Mouse (Mus musculus) embryonic facial prominence, embryonic 10.5 days (tissue): ENCODE results near the gene Pofut1. TPM values are rescaled to one million over a fixed set of nuclear protein-coding genes. Genes with fewer than 3 reads are reported as not detected.

Source experiments
- DNase-seq: peaks from one replicate; pipeline ENCODE4 v3.0.0-alpha.2; 2017; ENCODE audit warnings: low spot score
- H3K27ac ChIP-seq: fragments of 300-500 bp; sonication (generic); replicated peaks from 2 replicates; pipeline ENCODE4 v1.5.1; 2016; ENCODE audit warnings: mild to moderate bottlenecking
- H3K27me3 ChIP-seq: fragments of 300-500 bp; sonication (generic); replicated peaks from 2 replicates; pipeline ENCODE4 v1.6.1; 2016; ENCODE audit warnings: low read depth, mild to moderate bottlenecking; ENCODE audit not compliant: poor library complexity, severe bottlenecking
- H3K36me3 ChIP-seq: fragments of 300-500 bp; sonication (generic); replicated peaks from 2 replicates; pipeline ENCODE4 v1.6.1; 2016; ENCODE audit warnings: mild to moderate bottlenecking, moderate library complexity
- H3K4me1 ChIP-seq: fragments of 300-500 bp; sonication (generic); 2 replicates; pipeline ENCODE4 v1.6.1; 2016
- H3K4me3 ChIP-seq: fragments of 300-500 bp; sonication (generic); 2 replicates; pipeline ENCODE4 v1.5.1; 2016; ENCODE audit warnings: mild to moderate bottlenecking, moderate library complexity
- H3K9me3 ChIP-seq: fragments of 300-500 bp; sonication (generic); 2 replicates; pipeline ENCODE4 v1.6.1; 2016; ENCODE audit warnings: mild to moderate bottlenecking
- WGBS: fragments of 180-500 bp; shearing (Covaris S2); methylation state at CpG from one replicate; pipeline ENCODE4 v1.1.7; 2016; 5-methylcytosine and 5-hydroxymethylcytosine counted together
- polyA plus RNA-seq: library from polyadenylated mRNA; unstranded; fragments of >200 nt; fragmentation: Nextera tagmentation; extraction: Ambion mirVana; gene quantifications from 2 replicates; pipeline ENCODE4 v1.2.1, GENCODE M21; 2016

Pofut1 gene
- polyA plus RNA-seq: 4.7 and 5.6 TPM in 2 replicates

GRCm38 (mm10) chr2:153241250-153242014 lies at the start of gene Pofut1, which contains the start of gene Plagl2:
Pofut1 (plus strand) TSS chr2:153241533.
Plagl2 (minus strand) TSS chr2:153241426.
- H3K36me3 ChIP-seq: peaks cover 50% of the 10 kb centered on the region
- no peaks in the 10 kb centered on the region for H3K9me3 ChIP-seq
- H3K27ac ChIP-seq: peak within 1 kb of the TSS; percentile 98
- DNase-seq: peak; percentile 93
- H3K27me3 ChIP-seq: no peaks in the 10 kb centered on the region
- H3K4me1 ChIP-seq: peaks cover 43% of the 10 kb centered on the region
- H3K4me3 ChIP-seq: peak within 1 kb of the TSS; percentile 93
- WGBS: under 1% methylated on average over 72 of the region's 72 CpGs

- no peaks in the 10 kb centered on the region for H3K27me3 ChIP-seq
- H3K27ac ChIP-seq: no peak overlapping the region
- 94% methylated on average over 3 of the region's 3 CpGs for WGBS
- peaks cover 88% of the 10 kb centered on the region for H3K36me3 ChIP-seq
- H3K4me1 ChIP-seq: no peaks in the 10 kb centered on the region
- H3K9me3 ChIP-seq: no peaks in the 10 kb centered on the region
- no peak overlapping the region for H3K4me3 ChIP-seq
- DNase-seq: no peak
Measured at GRCm38 (mm10) chr2:153194255-153194654, 47.1 kb upstream of the Pofut1 start.

- Histone ChIP-seq H3K36me3 (peaks cover 84% of the 10 kb centered on the region), H3K4me1 (no peaks in the 10 kb centered on the region), H3K9me3 (no peaks in the 10 kb centered on the region), H3K4me3 (no peak overlapping the region), H3K27me3 (no peaks in the 10 kb centered on the region), H3K27ac (no peak overlapping the region)
- WGBS: 77% methylated on average over 5 of the region's 5 CpGs
- no peak for DNase-seq
Measured at GRCm38 (mm10) chr2:153198485-153198884, 42.8 kb upstream of the Pofut1 start.

- H3K27me3 ChIP-seq: no peaks in the 10 kb centered on the region
- H3K36me3 ChIP-seq: peaks cover 87% of the 10 kb centered on the region
- no peak overlapping the region for H3K27ac ChIP-seq
- no peak for DNase-seq
- H3K9me3 ChIP-seq: no peaks in the 10 kb centered on the region
- H3K4me1 ChIP-seq: no peaks in the 10 kb centered on the region
- 84% methylated on average over 2 of the region's 2 CpGs for whole genome bisulfite sequencing
- H3K4me3 ChIP-seq: no peak overlapping the region
Measured at GRCm38 (mm10) chr2:153199114-153199513, 42.2 kb upstream of the Pofut1 start.

GRCm38 (mm10) chr2:153202766-153203165 lies 38.6 kb upstream of the Pofut1 start:
- Histone ChIP-seq H3K4me1 (no peaks in the 10 kb centered on the region), H3K36me3 (peaks cover 94% of the 10 kb centered on the region), H3K4me3 (no peak overlapping the region), H3K9me3 (no peaks in the 10 kb centered on the region), H3K27me3 (no peaks in the 10 kb centered on the region), H3K27ac (no peak overlapping the region)
- WGBS: 81% methylated on average over 1 of the region's 1 CpGs
- no peak for DNase-seq

DNA sequence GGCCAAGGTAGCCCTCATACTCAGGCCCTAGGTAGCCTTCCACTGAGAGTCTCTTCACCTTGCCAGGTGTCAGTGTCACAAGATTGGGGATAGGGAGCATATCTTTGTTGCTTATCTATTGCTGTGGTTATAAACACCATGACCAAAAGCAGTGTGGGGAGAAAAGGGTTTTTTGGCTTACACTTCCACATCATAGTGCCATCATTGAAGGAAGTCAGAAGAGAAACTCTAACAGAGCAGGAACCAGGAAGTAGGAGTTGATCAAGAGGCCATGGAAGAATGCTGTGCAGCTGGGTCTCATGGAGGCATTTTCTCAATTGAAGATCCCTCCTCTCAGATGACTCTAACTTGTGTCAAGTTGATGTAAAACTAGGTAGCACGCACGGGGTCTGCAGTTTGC lies 33.2 kb upstream of the Pofut1 start:
- WGBS: 98% methylated on average over 2 of the region's 2 CpGs
- no peak overlapping the region for H3K4me3 ChIP-seq
- no peaks in the 10 kb centered on the region for H3K4me1 ChIP-seq
- no peaks in the 10 kb centered on the region for H3K9me3 ChIP-seq
- DNase-seq: no peak
- H3K36me3 ChIP-seq: peaks cover 74% of the 10 kb centered on the region
- no peak overlapping the region for H3K27ac ChIP-seq
- no peaks in the 10 kb centered on the region for H3K27me3 ChIP-seq

DNA sequence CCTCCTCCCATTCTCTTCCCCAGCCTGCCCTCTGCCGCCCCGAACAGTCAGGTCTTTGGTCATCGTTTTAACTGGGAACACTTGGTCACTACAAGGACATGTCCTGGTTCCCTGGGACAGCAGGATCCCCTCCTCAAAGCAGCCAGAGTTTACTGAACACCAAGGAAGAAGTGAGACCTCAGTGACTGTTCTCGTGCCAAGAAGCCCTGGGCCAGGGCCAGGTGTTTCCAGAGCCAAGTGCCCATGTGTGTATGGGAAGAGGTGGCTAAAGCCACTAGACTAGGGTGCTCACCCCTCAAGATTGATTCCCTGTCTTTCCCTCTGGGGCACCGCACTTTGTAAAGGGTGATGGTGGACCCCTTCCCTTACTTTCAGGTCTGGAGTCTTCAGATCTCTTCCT lies 32.0 kb upstream of the Pofut1 start:
- 95% methylated on average over 5 of the region's 5 CpGs for WGBS
- Histone ChIP-seq H3K36me3 (peaks cover 64% of the 10 kb centered on the region), H3K9me3 (no peaks in the 10 kb centered on the region), H3K27ac (no peak overlapping the region), H3K4me1 (no peaks in the 10 kb centered on the region), H3K27me3 (no peaks in the 10 kb centered on the region), H3K4me3 (no peak overlapping the region)
- DNase-seq: no peak

DNA sequence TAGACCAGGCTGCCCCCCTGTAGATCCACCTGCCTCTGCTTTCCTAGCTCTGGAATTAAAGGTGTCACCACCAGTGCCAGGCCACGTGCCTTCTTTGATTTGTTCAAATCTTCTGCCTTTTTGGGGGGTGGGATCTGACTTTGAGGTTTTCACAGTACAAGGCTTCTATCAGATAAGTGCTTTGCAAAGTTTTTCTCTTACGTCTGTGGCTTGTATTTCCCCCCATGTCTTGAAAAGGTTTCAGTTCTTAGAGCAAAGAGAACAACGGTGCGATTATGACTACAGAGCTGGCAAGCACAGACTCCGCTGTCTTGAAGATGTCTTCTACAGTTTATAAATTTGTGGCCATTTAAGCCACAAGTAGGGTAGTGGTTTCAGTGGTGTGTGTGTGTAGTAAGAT lies 29.9 kb upstream of the Pofut1 start:
- Histone ChIP-seq H3K4me1 (peaks cover 12% of the 10 kb centered on the region), H3K27ac (no peak overlapping the region), H3K27me3 (no peaks in the 10 kb centered on the region), H3K36me3 (peaks cover 42% of the 10 kb centered on the region), H3K9me3 (no peaks in the 10 kb centered on the region), H3K4me3 (no peak overlapping the region)
- WGBS: 94% methylated on average over 5 of the region's 5 CpGs
- no peak for DNase-seq

GRCm38 (mm10) chr2:153213351-153213750 lies 28.0 kb upstream of the Pofut1 start:
- H3K27me3 ChIP-seq: no peaks in the 10 kb centered on the region
- peaks cover 12% of the 10 kb centered on the region for H3K4me1 ChIP-seq
- peaks cover 23% of the 10 kb centered on the region for H3K36me3 ChIP-seq
- WGBS: 87% methylated on average over 4 of the region's 4 CpGs
- no peaks in the 10 kb centered on the region for H3K9me3 ChIP-seq
- no peak for DNase-seq
- no peak overlapping the region for H3K4me3 ChIP-seq
- no peak overlapping the region for H3K27ac ChIP-seq

- 66% methylated on average over 6 of the region's 6 CpGs for WGBS
Measured at GRCm38 (mm10) chr2:153214771-153215259, 26.5 kb upstream of the Pofut1 start.

DNA sequence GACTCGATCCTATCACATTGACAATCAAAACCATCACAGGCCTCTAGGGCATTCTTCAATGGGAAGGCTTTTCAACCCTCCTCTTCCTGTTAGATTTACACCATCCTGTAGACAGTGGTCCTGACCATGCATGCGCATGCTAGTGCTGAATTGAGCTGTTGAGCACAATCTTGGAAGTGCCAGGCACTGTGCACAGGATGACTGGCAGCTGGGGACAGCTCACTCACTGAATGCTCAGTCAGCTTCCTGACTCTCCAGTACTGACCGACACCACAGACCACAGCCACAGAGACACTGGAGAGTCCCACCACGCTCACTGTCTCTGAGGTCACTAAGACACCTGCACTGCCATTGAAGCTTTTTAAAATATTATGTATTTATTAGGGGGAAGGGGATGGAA lies 25.9 kb upstream of the Pofut1 start:
- H3K4me3 ChIP-seq: no peak overlapping the region
- H3K27me3 ChIP-seq: no peaks in the 10 kb centered on the region
- H3K36me3 ChIP-seq: peaks cover 3% of the 10 kb centered on the region
- 78% methylated on average over 4 of the region's 4 CpGs for WGBS
- no peak for DNase-seq
- H3K4me1 ChIP-seq: peaks cover 12% of the 10 kb centered on the region
- H3K9me3 ChIP-seq: no peaks in the 10 kb centered on the region
- no peak overlapping the region for H3K27ac ChIP-seq

More at GRCm38 (mm10) chr2:153214771-153215259, 26.5 kb upstream of the Pofut1 start:
- no peak overlapping the region for H3K4me3 ChIP-seq
- H3K27me3 ChIP-seq: no peaks in the 10 kb centered on the region
- H3K9me3 ChIP-seq: no peaks in the 10 kb centered on the region
- peaks cover 8% of the 10 kb centered on the region for H3K36me3 ChIP-seq
- H3K4me1 ChIP-seq: peaks cover 12% of the 10 kb centered on the region
- H3K27ac ChIP-seq: no peak overlapping the region
- DNase-seq: no peak

GRCm38 (mm10) chr2:153217826-153218340 lies 23.4 kb upstream of the Pofut1 start:
- no peaks in the 10 kb centered on the region for H3K27me3 ChIP-seq
- H3K9me3 ChIP-seq: no peaks in the 10 kb centered on the region
- H3K36me3 ChIP-seq: no peaks in the 10 kb centered on the region; the same call in 1 of the 2 replicates
- WGBS: 91% methylated on average over 10 of the region's 10 CpGs
- no peak overlapping the region for H3K4me3 ChIP-seq
- DNase-seq: no peak
- H3K27ac ChIP-seq: no peak overlapping the region
- H3K4me1 ChIP-seq: peaks cover 12% of the 10 kb centered on the region

DNA sequence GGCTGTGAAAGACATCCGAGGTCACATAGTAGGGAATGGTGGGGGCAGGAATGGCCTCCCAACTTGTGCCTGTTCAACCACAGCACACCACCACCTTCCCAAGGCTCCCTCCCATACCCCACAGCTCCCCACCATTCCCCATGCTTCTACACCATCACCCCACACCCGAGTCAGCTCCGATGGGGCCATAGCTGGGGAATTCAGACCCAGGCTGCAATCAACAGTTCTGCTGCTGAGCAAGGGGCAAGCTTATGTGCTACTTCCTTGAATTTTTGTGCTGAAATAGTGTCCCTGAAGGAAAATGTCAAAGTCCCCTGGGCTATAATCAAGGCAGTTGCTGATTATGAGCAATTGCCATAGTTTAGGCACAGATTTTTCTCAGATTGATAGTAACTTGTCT lies 22.8 kb upstream of the Pofut1 start:
- Histone ChIP-seq H3K27me3 (no peaks in the 10 kb centered on the region), H3K4me3 (no peak overlapping the region), H3K9me3 (no peaks in the 10 kb centered on the region), H3K27ac (no peak overlapping the region), H3K4me1 (peaks cover 12% of the 10 kb centered on the region), H3K36me3 (no peaks in the 10 kb centered on the region; the same call in 1 of the 2 replicates)
- DNase-seq: no peak
- WGBS: 84% methylated on average over 3 of the region's 3 CpGs
